Mouse (Mus musculus) CH12.LX (cell line): ENCODE results near the gene Olfr736. TPM values are rescaled to one million over a fixed set of nuclear protein-coding genes. Genes with fewer than 3 reads are reported as not detected.

ENCODE experiments used
- DNase-seq: peaks from one replicate; pipeline ENCODE4 v3.0.0-alpha.2; 2013; ENCODE audit errors: extremely low read depth
- H3K27ac ChIP-seq: 2 replicates; pipeline ENCODE4 v1.5.1; 2012; ENCODE audit warnings: low read depth, mild to moderate bottlenecking, control low read depth, moderate library complexity; ENCODE audit not compliant: insufficient read depth
- H3K27me3 ChIP-seq: replicated peaks from 2 replicates; pipeline ENCODE3; 2012; ENCODE audit warnings: inconsistent platforms
- H3K36me3 ChIP-seq, 2 experiments: replicated peaks in 1 of 2; 2 replicates each; pipeline versions ENCODE3 to v1.6.1; 2012; ENCODE audit warnings: inconsistent platforms in 1 of 2, low read length in 1 of 2, mild to moderate bottlenecking in 1 of 2, mixed read lengths in 1 of 2, moderate library complexity in 1 of 2; ENCODE audit not compliant: control insufficient read depth in 1 of 2, insufficient read depth in 1 of 2
- H3K4me1 ChIP-seq, 2 experiments: 2 replicates each; pipeline ENCODE4 v1.6.1; 2012; ENCODE audit warnings: inconsistent platforms in 1 of 2, moderate library complexity in 1 of 2; ENCODE audit not compliant: insufficient read depth in 2 of 2, control insufficient read depth in 1 of 2
- H3K4me2 ChIP-seq: 2 replicates; pipeline ENCODE4 v1.6.1; 2012; ENCODE audit warnings: low read depth, mild to moderate bottlenecking, control low read depth; ENCODE audit not compliant: poor library complexity, insufficient read depth, severe bottlenecking
- H3K4me3 ChIP-seq, 3 experiments: fragments of 150-350 bp in 1 of 3; sonication (generic) in 1 of 3; replicated peaks in 1 of 3; 2 replicates each; pipeline versions ENCODE3 to v1.5.1; 2011 to 2012; ENCODE audit warnings: low read depth in 2 of 3, low read length in 2 of 3, mild to moderate bottlenecking in 2 of 3, moderate library complexity in 2 of 3, control low read depth in 1 of 3, improper control_type of control experiment in 1 of 3, inconsistent platforms in 1 of 3, mixed read lengths in 1 of 3; ENCODE audit not compliant: poor library complexity in 1 of 3
- H3K79me2 ChIP-seq: replicated peaks from 2 replicates; pipeline ENCODE4 v1.6.1; 2012; ENCODE audit warnings: mild to moderate bottlenecking, moderate library complexity; ENCODE audit not compliant: control insufficient read depth, poor library complexity, insufficient read depth, severe bottlenecking; ENCODE audit errors: extremely low read depth
- H3K9ac ChIP-seq: 2 replicates; pipeline ENCODE4 v1.6.1; 2012; ENCODE audit warnings: low read depth, mild to moderate bottlenecking, control low read depth, moderate library complexity; ENCODE audit not compliant: insufficient read depth
- H3K9me3 ChIP-seq: replicated peaks from 2 replicates; pipeline ENCODE3; 2012; ENCODE audit warnings: low read length, inconsistent platforms, mixed read lengths
- CHD1 ChIP-seq: IDR thresholded peaks from 2 replicates; pipeline ENCODE4 v1.6.1; 2012; ENCODE audit warnings: low read depth, low read length, improper control_type of control experiment, inconsistent platforms
- ELF1 ChIP-seq: IDR thresholded peaks from 2 replicates; pipeline ENCODE4 v1.6.1; 2014; ENCODE audit warnings: low read depth, mild to moderate bottlenecking, inconsistent platforms, low read length, improper control_type of control experiment
- EP300 ChIP-seq: IDR thresholded peaks from 2 replicates; pipeline ENCODE4 v1.6.1; 2011; ENCODE audit warnings: low read length, improper control_type of control experiment
- GABPA ChIP-seq: IDR thresholded peaks from 2 replicates; pipeline ENCODE4 v1.6.1; 2012; ENCODE audit warnings: low read depth, low read length, improper control_type of control experiment, inconsistent platforms; ENCODE audit not compliant: insufficient replicate concordance
- HCFC1 ChIP-seq: IDR thresholded peaks from 2 replicates; pipeline ENCODE4 v1.6.1; 2012; ENCODE audit warnings: low read depth, mild to moderate bottlenecking, inconsistent platforms, low read length, improper control_type of control experiment
- IRF4 ChIP-seq: IDR thresholded peaks from 2 replicates; pipeline ENCODE4 v1.6.1; 2014; ENCODE audit warnings: low read depth, mild to moderate bottlenecking, inconsistent platforms, low read length, improper control_type of control experiment
- JUND ChIP-seq: conservative IDR thresholded peaks from 2 replicates; pipeline ENCODE4 v1.6.1; 2011; ENCODE audit warnings: low read depth, low read length, improper control_type of control experiment
- MAFK ChIP-seq: IDR thresholded peaks from 2 replicates; pipeline ENCODE4 v1.6.1; 2011; ENCODE audit warnings: low read length, improper control_type of control experiment; ENCODE audit not compliant: insufficient replicate concordance
- MYC ChIP-seq: IDR thresholded peaks from 2 replicates; pipeline ENCODE4 v1.6.1; 2011; ENCODE audit warnings: low read depth, mild to moderate bottlenecking, improper control_type of control experiment, low read length
- PAX5 ChIP-seq: IDR thresholded peaks from 2 replicates; pipeline ENCODE4 v1.6.1; 2012; ENCODE audit warnings: low read length, inconsistent platforms, mixed read lengths
- RAD21 ChIP-seq: IDR thresholded peaks from 2 replicates; pipeline ENCODE4 v1.6.1; 2011; ENCODE audit warnings: low read depth, mild to moderate bottlenecking, low read length, improper control_type of control experiment, moderate library complexity
- RCOR1 ChIP-seq: conservative IDR thresholded peaks from 2 replicates; pipeline ENCODE4 v1.6.1; 2012; ENCODE audit warnings: low read depth, mild to moderate bottlenecking, inconsistent platforms, low read length, improper control_type of control experiment
- SMC3 ChIP-seq: IDR thresholded peaks from 2 replicates; pipeline ENCODE4 v1.6.1; 2011; ENCODE audit warnings: low read depth, low read length, improper control_type of control experiment
- TCF12 ChIP-seq: IDR thresholded peaks from 2 replicates; pipeline ENCODE4 v1.6.1; 2014; ENCODE audit warnings: low read depth, mild to moderate bottlenecking, inconsistent platforms, low read length, improper control_type of control experiment
- USF1 ChIP-seq: IDR thresholded peaks from 2 replicates; pipeline ENCODE4 v1.6.1; 2014; ENCODE audit warnings: low read depth, mild to moderate bottlenecking, inconsistent platforms, low read length, improper control_type of control experiment
- USF2 ChIP-seq: conservative IDR thresholded peaks from 2 replicates; pipeline ENCODE4 v1.6.1; 2011; ENCODE audit warnings: low read depth, low read length, improper control_type of control experiment
- ZC3H11A ChIP-seq: IDR thresholded peaks from 2 replicates; pipeline ENCODE4 v1.6.1; 2012; ENCODE audit warnings: low read depth, mild to moderate bottlenecking, inconsistent platforms, low read length, improper control_type of control experiment
- ZNF384 ChIP-seq: IDR thresholded peaks from 2 replicates; pipeline ENCODE4 v1.6.1; 2012; ENCODE audit warnings: low read depth, low read length, improper control_type of control experiment, inconsistent platforms
- dilution Hi-C: fragments of 300-500 bp; cut with MboI; formaldehyde crosslinking; loops from 2 replicates; pipeline ENCODE4 v1.14.3; 2020; ENCODE audit warnings: low sequenced_read_pairs; ENCODE audit not compliant: extremely low pct_unique_long_range_greater_than_20kb, extremely low pct_ligation_motif_present
- in situ Hi-C: fragments of 300-500 bp; cut with MboI; formaldehyde crosslinking; loops from 3 replicates; pipeline ENCODE4 v1.14.3; 2019; ENCODE audit warnings: low sequenced_read_pairs, low pct_ligation_motif_present, low pct_unique_long_range_greater_than_20kb, mixed read lengths
- polyA plus RNA-seq: library from polyadenylated mRNA; unstranded; fragments of >175 nt; gene quantifications from 2 replicates; pipeline ENCODE4 v1.2.1, GENCODE M21; 2012; ENCODE audit warnings: low read depth; ENCODE audit not compliant: insufficient read length
- total RNA-seq, 2 experiments: library from RNA; depleted of rRNA; stranded (reverse); fragments of 300-350 nt in 1 of 2; fragments of >200 nt in 1 of 2; gene quantifications; 2 replicates each; pipeline ENCODE4 v1.2.3; 2012 to 2014

Olfr736 gene
- total and polyA plus RNA-seq, 3 experiments = not detected

DNA sequence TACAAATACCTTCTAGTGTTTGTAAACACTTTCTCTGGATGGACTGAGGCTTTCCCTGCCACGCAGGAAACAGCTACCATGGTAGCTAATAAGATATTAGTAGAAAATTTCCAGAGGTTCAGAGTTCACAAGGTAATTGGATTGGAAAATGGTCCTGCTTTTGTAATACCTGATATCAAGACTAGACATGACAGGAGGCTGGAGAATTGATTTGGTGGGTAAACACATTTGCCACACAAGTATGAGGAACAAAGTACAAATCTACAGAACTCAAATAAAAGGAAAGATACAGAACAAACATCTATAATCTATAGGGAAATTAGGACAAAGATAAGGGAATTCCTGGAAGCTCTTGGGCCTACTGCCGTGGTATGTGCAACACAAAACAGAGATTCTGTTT is 24.2 kb upstream of the Olfr736 start:
- no peaks in the 10 kb centered on the region for H3K36me3 ChIP-seq
- dilution Hi-C loops (no loop called here), in situ Hi-C loops (loop anchor here (25.0 kb wide), 1 partner anchor 406 kb away; no protein-coding TSS in a partner anchor)
- H3K27ac ChIP-seq = no peak overlapping the region
- H3K4me3 ChIP-seq = no peak overlapping the region
- no peak for DNase-seq
- TF ChIP-seq USF2 = no peak
- no peak for TF ChIP-seq USF1
- TF ChIP-seq JUND = no peak
- TF ChIP-seq CHD1 = no peak
- no peak for TF ChIP-seq GABPA
- TF ChIP-seq TCF12 = no peak
- TF ChIP-seq MAFK = no peak
- TF ChIP-seq SMC3 = no peak
- TF ChIP-seq HCFC1 = no peak
- no peak for TF ChIP-seq RCOR1
- no peak for TF ChIP-seq RAD21
- TF ChIP-seq MYC = no peak
- TF ChIP-seq ZNF384 = no peak
- TF ChIP-seq PAX5 = no peak
- no peaks in the 10 kb centered on the region for H3K79me2 ChIP-seq
- H3K9ac ChIP-seq = no peak overlapping the region
- H3K9me3 ChIP-seq = no peaks in the 10 kb centered on the region
- no peaks in the 10 kb centered on the region for H3K27me3 ChIP-seq
- H3K4me1 ChIP-seq = peaks cover 0 to 10% of the 10 kb centered on the region in 2 experiments; a peak in 2 of 4 replicates
- H3K4me2 ChIP-seq = no peak overlapping the region

DNA sequence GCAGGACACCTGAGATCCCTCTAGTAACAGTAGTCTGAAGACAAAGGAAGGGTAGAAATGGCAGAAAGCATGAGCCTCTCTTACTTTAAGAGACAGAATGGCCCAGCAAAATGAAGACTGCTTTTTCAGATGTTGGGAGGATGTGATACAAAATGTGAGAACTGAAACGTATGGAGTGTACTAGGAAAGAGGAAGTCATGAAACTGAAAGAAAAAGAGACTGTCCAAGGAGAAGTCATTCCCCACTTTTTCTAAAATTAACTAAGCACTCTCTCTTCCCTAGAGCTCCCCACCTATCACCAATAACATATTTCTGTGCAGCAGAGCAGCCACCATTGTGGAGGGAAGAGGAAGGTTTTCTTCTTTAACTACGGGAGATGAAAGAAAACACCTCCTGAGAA is 23.4 kb upstream of the Olfr736 start, which contains the start of gene Tlr11:
TSS of gene Tlr11 (plus strand) at position 322 of the 400 bp plus-strand sequence.
- no peak for DNase-seq
- Histone ChIP-seq H3K36me3 (no peaks in the 10 kb centered on the region), H3K4me1 (peaks cover 0 to 10% of the 10 kb centered on the region in 2 experiments; a peak in 2 of 4 replicates), H3K79me2 (no peaks in the 10 kb centered on the region), H3K9ac (no peak within 1 kb of the TSS), H3K4me2 (no peak within 1 kb of the TSS; the same call in 1 of the 2 replicates), H3K27ac (no peak within 1 kb of the TSS), H3K27me3 (no peaks in the 10 kb centered on the region), H3K4me3 (no peak within 1 kb of the TSS), H3K9me3 (no peaks in the 10 kb centered on the region)
- TF ChIP-seq EP300 (peak; percentile 41; the same call in 1 of the 2 replicates), GABPA (no peak), ZC3H11A (no peak), IRF4 (peak; percentile 23; the same call in 1 of the 2 replicates), ELF1 (no peak)
- dilution Hi-C loops = no loop called here
- in situ Hi-C loops = loop anchor here (25.0 kb wide), 1 partner anchor 405 kb away; no protein-coding TSS in a partner anchor
